Mouse (Mus musculus) stomach, embryonic 15.5 days (tissue): ENCODE data around the gene Myo19. TPM values are rescaled to one million over a fixed set of nuclear protein-coding genes. Genes with fewer than 3 reads are reported as not detected.

Experiments used
- ATAC-seq: fragments of 200-750 bp; cut with Nextera tagmentation; 2 replicates; pipeline ENCODE4 v1.8.0; 2017; ENCODE audit warnings: low read depth, moderate number of reproducible peaks, moderate TSS enrichment; ENCODE audit not compliant: insufficient read depth, low FRiP score
- H3K27ac ChIP-seq: fragments of 300-500 bp; sonication (generic); 2 replicates; pipeline ENCODE4 v1.5.1; 2015; ENCODE audit warnings: mild to moderate bottlenecking, inconsistent platforms
- H3K27me3 ChIP-seq: fragments of 300-500 bp; sonication (generic); replicated peaks from 2 replicates; pipeline ENCODE4 v1.6.1; 2015; ENCODE audit warnings: inconsistent platforms
- H3K36me3 ChIP-seq: fragments of 300-500 bp; sonication (generic); 2 replicates; pipeline ENCODE4 v1.6.1; 2015; ENCODE audit warnings: inconsistent platforms
- H3K4me1 ChIP-seq: fragments of 300-500 bp; sonication (generic); 2 replicates; pipeline ENCODE4 v1.6.1; 2015; ENCODE audit warnings: inconsistent platforms
- H3K4me2 ChIP-seq: fragments of 300-500 bp; sonication (generic); 2 replicates; pipeline ENCODE4 v1.6.1; 2015; ENCODE audit warnings: mild to moderate bottlenecking, inconsistent platforms
- H3K4me3 ChIP-seq: fragments of 300-500 bp; sonication (generic); replicated peaks from 2 replicates; pipeline ENCODE4 v1.5.1; 2015; ENCODE audit warnings: inconsistent platforms
- H3K9ac ChIP-seq: fragments of 300-500 bp; sonication (generic); 2 replicates; pipeline ENCODE4 v1.6.1; 2015; ENCODE audit warnings: inconsistent platforms
- H3K9me3 ChIP-seq: fragments of 300-500 bp; sonication (generic); 2 replicates; pipeline ENCODE4 v1.6.1; 2016; ENCODE audit warnings: inconsistent platforms
- WGBS: fragments of 180-500 bp; shearing (Covaris S2); methylation state at CpG from one replicate; pipeline ENCODE4 v1.1.7; 2015; 5-methylcytosine and 5-hydroxymethylcytosine counted together
- polyA plus RNA-seq: library from polyadenylated mRNA; unstranded; fragments of >200 nt; fragmentation: Nextera tagmentation; extraction: Ambion mirVana; gene quantifications from 2 replicates; pipeline ENCODE4 v1.2.1, GENCODE M21; 2015

Gene Myo19
- polyA plus RNA-seq, 1 experiment from 2014 or later: 6.8 TPM

DNA sequence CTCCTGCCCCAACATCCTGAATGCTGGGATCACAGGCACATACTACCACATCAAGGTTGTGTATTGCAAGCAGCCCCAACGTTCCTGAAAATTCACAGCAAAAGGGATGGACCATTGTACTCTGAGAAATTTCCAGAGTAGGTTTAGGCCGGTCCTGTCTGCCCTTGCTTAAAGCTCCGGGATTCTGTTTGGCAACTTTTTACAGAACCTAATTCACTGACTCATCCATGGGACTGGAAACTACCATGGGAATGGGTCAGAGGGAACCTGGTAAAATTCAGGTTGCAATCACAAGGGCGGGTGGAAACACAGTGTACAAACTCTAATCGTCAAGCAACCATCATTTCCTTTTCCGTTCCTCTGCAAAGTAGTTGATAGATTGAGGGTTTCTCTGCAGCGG, 40.0 kb downstream of the Myo19 start:
- no peak overlapping the region for H3K9ac ChIP-seq
- H3K36me3 ChIP-seq: no peaks in the 10 kb centered on the region
- H3K4me2 ChIP-seq: no peak overlapping the region
- H3K27ac ChIP-seq: no peak overlapping the region
- no peaks in the 10 kb centered on the region for H3K9me3 ChIP-seq
- no peaks in the 10 kb centered on the region for H3K27me3 ChIP-seq
- no peak for ATAC-seq
- no peak overlapping the region for H3K4me3 ChIP-seq
- no peaks in the 10 kb centered on the region; the same call in 1 of the 2 replicates for H3K4me1 ChIP-seq
- WGBS: 66% methylated on average over 7 of the region's 7 CpGs

DNA sequence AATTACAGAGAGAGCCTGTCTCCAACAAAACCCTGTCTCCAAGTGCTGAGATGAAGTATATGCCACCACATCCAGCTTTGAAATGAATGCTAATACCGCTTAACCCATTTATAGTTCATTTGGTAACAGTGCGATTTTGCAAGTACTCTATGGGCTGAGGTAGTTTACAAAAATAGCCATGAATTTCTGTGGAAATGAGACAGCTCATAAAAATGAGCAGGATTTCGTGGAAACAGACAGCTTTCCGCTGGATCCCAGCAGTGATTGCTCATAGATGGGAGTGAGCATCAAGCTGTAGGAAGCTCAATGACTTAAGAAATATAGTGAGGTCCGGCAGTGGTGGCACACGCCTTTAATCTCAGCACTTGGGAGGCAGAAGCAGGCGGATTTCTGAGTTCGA, 41.0 kb downstream of the Myo19 start:
- H3K4me3 ChIP-seq: no peak overlapping the region
- 82% methylated on average over 8 of the region's 8 CpGs for WGBS
- ATAC-seq: no peak
- no peaks in the 10 kb centered on the region for H3K9me3 ChIP-seq
- H3K27ac ChIP-seq: no peak overlapping the region
- H3K9ac ChIP-seq: no peak overlapping the region
- H3K36me3 ChIP-seq: no peaks in the 10 kb centered on the region
- no peaks in the 10 kb centered on the region for H3K27me3 ChIP-seq
- no peaks in the 10 kb centered on the region for H3K4me1 ChIP-seq
- H3K4me2 ChIP-seq: no peak overlapping the region

DNA sequence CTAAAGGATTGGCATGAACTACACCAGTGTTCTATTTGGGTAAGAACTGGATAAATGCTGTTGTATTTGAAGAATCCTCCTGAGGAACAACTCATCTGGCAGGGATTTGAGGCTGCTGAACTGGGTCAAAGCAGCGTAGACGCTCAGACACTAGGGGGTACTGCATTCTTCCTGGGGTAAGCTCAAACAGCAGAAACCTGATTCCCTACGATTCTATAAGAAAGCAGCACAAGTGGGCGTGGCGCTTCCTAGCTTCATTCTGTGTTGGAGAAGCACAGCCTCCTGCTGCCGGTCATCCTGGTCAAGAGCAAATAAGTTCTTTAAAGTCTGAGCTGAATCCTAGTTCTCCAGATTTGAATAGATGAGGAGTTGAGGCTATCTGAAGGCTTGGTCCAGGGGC, 52.3 kb downstream of the Myo19 start:
- 13% methylated on average over 6 of the region's 6 CpGs for WGBS
- no peaks in the 10 kb centered on the region for H3K36me3 ChIP-seq
- no peak for ATAC-seq
- no peak overlapping the region for H3K27ac ChIP-seq
- no peaks in the 10 kb centered on the region for H3K27me3 ChIP-seq
- H3K9ac ChIP-seq: no peak overlapping the region
- H3K4me3 ChIP-seq: no peak overlapping the region
- H3K4me2 ChIP-seq: no peak overlapping the region
- H3K4me1 ChIP-seq: no peaks in the 10 kb centered on the region
- no peaks in the 10 kb centered on the region for H3K9me3 ChIP-seq

DNA sequence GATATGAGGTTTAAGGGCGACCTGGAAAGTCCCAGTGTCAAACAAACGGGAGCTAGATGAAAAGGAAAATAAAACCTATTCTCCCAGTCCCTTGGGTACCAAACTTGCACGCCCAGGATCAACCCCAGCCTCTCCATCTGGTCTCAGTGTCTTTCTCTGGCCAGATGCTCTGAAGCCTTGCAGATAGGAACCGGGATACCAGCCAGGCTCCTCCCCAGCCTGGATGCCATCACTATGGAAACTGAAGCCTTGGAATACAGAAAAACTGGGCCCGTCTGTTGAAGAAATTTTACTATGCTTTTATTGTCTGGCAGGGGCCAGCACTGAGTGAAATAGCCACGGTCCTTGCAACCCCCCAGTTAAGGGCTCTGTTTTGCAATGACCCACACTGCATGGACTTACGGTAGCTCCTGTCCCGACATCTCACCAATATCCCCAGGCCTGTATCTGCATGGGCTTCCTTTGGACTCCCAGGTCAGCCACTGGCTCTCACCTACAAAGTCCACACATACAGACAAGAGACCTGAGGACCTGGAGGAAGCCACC, 59.6 kb downstream of the Myo19 start:
- Histone ChIP-seq H3K4me2 (no peak overlapping the region), H3K9ac (no peak overlapping the region), H3K27ac (no peak overlapping the region), H3K4me1 (no peaks in the 10 kb centered on the region), H3K36me3 (no peaks in the 10 kb centered on the region), H3K27me3 (peaks cover 6% of the 10 kb centered on the region), H3K4me3 (no peak overlapping the region), H3K9me3 (no peaks in the 10 kb centered on the region)
- WGBS: 62% methylated on average over 8 of the region's 8 CpGs
- ATAC-seq: no peak

DNA sequence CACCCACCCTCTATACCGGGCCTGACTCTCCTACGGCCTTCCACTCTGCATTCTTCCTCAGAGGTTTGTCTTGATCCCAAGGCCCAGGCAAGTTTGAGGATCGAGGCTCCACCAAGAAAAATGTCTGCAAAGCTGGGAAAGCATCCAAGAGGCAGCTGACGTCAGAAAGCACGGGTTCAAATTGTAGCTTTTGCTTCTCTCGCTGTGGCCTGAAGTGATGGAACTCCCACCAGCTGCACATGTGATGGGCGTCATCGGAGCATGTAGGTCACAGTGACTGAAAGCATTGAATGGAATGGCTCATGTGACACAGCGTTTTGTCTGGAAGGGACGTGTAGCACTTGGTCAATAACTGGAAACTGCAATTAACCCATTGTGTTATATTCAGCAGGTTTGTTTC, 60.2 kb downstream of the Myo19 start:
- Histone ChIP-seq H3K4me2 (no peak overlapping the region), H3K4me1 (no peaks in the 10 kb centered on the region), H3K9me3 (no peaks in the 10 kb centered on the region), H3K36me3 (no peaks in the 10 kb centered on the region), H3K27ac (no peak overlapping the region), H3K4me3 (no peak overlapping the region), H3K27me3 (peaks cover 10% of the 10 kb centered on the region), H3K9ac (no peak overlapping the region)
- 72% methylated on average over 10 of the region's 10 CpGs for WGBS
- ATAC-seq: no peak

DNA sequence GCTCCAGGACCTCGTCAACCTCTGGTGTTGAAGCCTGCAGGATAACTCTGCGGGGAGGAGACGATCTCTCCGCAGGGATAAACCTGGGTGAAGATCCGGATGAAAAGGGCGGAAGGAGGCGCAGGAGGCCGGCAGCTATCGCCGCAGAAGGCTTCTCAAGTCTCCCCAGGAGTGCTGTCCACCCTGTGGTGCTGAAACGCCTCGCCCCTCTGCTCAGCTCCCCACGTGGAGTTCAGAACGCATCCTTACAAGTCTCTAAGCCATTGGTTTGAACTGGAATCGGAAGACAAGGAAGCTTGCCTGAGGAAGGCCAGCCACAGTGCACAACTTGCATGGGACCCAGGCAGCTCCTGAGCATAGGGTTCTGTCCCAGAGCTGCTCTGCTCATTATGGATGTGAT, 64.0 kb downstream of the Myo19 start:
- ATAC-seq: no peak
- H3K9me3 ChIP-seq: no peaks in the 10 kb centered on the region
- H3K27ac ChIP-seq: no peak overlapping the region
- H3K4me2 ChIP-seq: peak overlapping the region; percentile 25; the same call in 1 of the 2 replicates
- no peak overlapping the region for H3K9ac ChIP-seq
- H3K4me1 ChIP-seq: no peaks in the 10 kb centered on the region
- H3K36me3 ChIP-seq: no peaks in the 10 kb centered on the region
- under 1% methylated on average over 15 of the region's 15 CpGs for WGBS
- peaks cover 14% of the 10 kb centered on the region for H3K27me3 ChIP-seq
- H3K4me3 ChIP-seq: no peak overlapping the region

DNA sequence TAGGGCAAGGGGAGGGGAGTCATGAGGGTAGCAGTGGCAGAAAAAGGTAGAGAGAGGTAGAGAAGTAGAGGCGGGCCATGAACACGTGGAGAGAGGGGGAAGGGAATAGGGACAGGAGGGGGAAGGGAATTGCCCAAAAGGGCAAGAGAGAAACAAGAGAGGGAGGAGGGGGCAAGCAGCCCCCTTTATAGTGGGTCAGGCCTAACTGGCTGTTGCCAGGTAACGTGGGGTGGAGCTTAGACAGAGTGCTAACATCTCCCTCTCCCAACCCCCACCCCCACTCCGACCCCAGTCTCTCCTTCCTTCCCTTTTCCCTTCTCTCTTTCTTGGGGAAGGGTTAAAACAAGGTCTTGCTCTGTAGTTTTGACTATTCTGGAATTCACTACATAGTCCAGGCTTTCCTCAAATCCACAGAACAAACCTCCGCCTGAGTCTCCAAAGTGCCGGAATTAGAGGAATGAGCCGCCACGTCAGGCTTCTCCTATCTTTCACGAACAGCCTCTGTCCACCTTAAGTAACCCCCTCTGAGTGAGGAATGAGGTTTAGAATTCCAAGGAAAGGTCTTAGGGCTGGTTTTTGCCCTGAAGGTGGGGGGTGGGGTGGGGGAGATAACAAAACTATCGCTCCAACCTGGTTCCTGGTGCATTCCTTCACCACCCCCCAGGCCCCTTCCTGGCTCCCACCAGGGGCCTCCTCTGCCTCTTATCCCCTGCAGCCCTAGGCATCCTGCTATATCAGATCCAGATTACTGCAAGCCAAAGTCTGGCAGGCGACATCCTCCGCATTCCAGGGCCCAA, 64.9 kb downstream of the Myo19 start:
- H3K36me3 ChIP-seq: no peaks in the 10 kb centered on the region
- H3K4me2 ChIP-seq: no peak overlapping the region
- no peak for ATAC-seq
- no peak overlapping the region for H3K9ac ChIP-seq
- WGBS: 3% methylated on average over 12 of the region's 12 CpGs
- H3K9me3 ChIP-seq: no peaks in the 10 kb centered on the region
- peaks cover 14% of the 10 kb centered on the region for H3K27me3 ChIP-seq
- no peak overlapping the region for H3K4me3 ChIP-seq
- H3K4me1 ChIP-seq: no peaks in the 10 kb centered on the region
- H3K27ac ChIP-seq: no peak overlapping the region

DNA sequence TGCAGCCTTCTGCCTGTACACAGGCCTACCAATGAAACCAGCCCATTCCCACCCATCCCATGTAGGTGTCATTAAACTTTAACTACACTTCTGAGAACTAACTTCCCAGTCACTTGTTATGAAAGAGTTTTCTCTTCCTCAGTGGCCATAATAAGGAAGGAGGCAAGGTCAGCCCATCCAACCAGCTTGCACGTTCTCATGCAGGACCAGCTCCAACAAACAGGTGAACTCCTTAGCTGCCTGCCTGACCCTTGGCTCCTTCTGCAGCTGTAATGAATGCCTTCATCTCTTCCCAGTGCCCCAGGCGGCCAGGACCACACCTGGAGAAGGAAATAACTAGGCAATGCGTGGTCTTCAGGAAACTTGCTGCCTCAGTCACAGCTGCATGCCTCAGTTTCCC, 65.9 kb downstream of the Myo19 start:
- no peak overlapping the region for H3K9ac ChIP-seq
- no peaks in the 10 kb centered on the region for H3K4me1 ChIP-seq
- peaks cover 14% of the 10 kb centered on the region for H3K27me3 ChIP-seq
- no peaks in the 10 kb centered on the region for H3K36me3 ChIP-seq
- no peak overlapping the region for H3K27ac ChIP-seq
- WGBS: 39% methylated on average over 3 of the region's 3 CpGs
- no peak for ATAC-seq
- no peaks in the 10 kb centered on the region for H3K9me3 ChIP-seq
- H3K4me3 ChIP-seq: no peak overlapping the region
- H3K4me2 ChIP-seq: no peak overlapping the region

DNA sequence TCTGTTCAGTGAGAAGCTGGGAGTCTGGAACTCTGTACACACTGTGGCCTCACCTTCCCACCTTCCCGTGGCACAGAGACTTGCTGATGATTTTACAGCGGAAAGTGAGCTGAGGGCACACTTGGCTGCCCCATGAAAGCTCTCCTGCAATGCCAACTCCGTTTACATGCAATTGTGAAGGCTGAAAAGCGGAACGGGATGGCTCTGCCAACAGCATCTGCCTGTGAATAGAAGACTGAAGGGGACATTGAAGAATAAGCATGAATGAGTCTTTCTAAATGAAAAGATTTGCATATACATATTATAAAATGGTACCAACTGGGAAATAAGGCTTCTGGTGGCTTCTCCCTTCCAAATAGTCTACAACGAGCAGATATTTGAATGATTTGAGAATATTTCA, 67.3 kb downstream of the Myo19 start:
- WGBS: 77% methylated on average over 6 of the region's 6 CpGs
- Histone ChIP-seq H3K4me2 (no peak overlapping the region), H3K4me1 (no peaks in the 10 kb centered on the region), H3K9ac (no peak overlapping the region), H3K27me3 (peaks cover 14% of the 10 kb centered on the region), H3K4me3 (no peak overlapping the region), H3K9me3 (no peaks in the 10 kb centered on the region), H3K27ac (no peak overlapping the region), H3K36me3 (no peaks in the 10 kb centered on the region)
- no peak for ATAC-seq

DNA sequence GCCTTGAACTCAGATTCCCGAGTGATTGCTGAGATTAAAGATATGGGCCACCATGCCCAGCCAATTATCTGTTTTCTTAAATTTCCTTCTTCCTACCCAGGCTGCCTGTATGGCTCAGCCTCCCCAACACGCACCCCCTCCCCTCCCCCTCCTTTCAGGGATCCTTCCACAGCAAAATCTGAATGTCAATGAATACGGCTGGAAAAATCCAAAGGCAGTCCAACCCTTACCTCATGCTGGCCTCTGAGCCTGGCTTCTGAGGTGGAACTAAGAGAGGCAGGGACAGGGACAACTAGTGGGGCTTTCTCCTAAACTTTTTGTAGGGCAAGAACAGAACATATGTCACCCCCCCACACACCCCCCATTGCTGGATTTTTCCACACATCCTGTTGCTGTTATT, 68.2 kb downstream of the Myo19 start:
- H3K27me3 ChIP-seq: peaks cover 14% of the 10 kb centered on the region
- no peak overlapping the region for H3K4me3 ChIP-seq
- WGBS: 60% methylated on average over 3 of the region's 3 CpGs
- H3K36me3 ChIP-seq: no peaks in the 10 kb centered on the region
- H3K9me3 ChIP-seq: no peaks in the 10 kb centered on the region
- no peak for ATAC-seq
- no peaks in the 10 kb centered on the region for H3K4me1 ChIP-seq
- H3K27ac ChIP-seq: no peak overlapping the region
- H3K4me2 ChIP-seq: no peak overlapping the region
- H3K9ac ChIP-seq: no peak overlapping the region

DNA sequence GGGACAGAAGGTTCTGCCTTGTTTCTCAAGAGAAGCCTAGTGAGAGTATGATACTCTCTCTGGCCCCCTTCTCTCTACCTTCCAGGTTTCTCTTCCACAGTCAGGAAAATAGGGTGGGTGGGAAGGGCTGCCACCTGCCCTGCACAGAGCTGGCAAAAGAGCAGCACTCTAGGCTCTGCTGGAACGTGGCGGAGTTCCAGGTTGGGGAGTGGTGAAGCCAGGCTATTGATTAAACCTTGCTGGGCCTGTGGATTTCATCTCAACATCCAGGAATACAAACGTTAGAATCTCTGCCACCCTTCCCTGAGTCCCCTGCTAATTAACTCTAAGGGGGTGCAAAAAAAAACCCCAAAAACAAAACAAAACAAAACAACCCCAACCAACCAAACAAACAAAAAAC, 68.6 kb downstream of the Myo19 start:
- H3K9ac ChIP-seq: no peak overlapping the region
- H3K4me3 ChIP-seq: no peak overlapping the region
- no peaks in the 10 kb centered on the region for H3K36me3 ChIP-seq
- no peak overlapping the region for H3K27ac ChIP-seq
- no peak for ATAC-seq
- 37% methylated on average over 3 of the region's 3 CpGs for WGBS
- H3K27me3 ChIP-seq: peaks cover 14% of the 10 kb centered on the region
- no peaks in the 10 kb centered on the region for H3K4me1 ChIP-seq
- no peak overlapping the region for H3K4me2 ChIP-seq
- no peaks in the 10 kb centered on the region for H3K9me3 ChIP-seq

DNA sequence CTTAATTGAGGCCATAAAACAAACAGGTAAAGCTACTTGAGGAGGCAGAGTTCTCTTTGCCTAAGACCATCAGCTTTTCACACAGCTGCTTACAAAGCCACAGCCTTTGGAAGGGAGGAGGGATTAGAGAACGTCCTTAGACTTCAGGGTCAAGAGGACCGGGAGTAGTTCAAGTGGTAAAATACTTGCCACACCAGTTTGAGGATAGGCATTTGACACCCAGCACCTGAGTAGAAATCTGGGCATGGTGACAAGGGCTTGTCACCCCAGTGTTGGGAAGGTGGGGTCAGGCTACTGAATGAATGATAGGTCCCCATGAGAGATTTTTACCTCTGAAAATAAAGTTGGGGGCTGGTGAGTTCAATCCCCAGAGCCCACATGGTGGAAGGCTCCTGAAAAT, 72.7 kb downstream of the Myo19 start:
- Histone ChIP-seq H3K4me1 (peaks cover under 1% of the 10 kb centered on the region; the same call in 1 of the 2 replicates), H3K36me3 (no peaks in the 10 kb centered on the region), H3K9me3 (no peaks in the 10 kb centered on the region), H3K9ac (no peak overlapping the region), H3K4me3 (no peak overlapping the region), H3K27ac (no peak overlapping the region), H3K4me2 (no peak overlapping the region), H3K27me3 (peaks cover 19% of the 10 kb centered on the region)
- no peak for ATAC-seq
- WGBS: 31% methylated on average over 2 of the region's 2 CpGs
